Mouse (Mus musculus) forelimb bud, embryonic 11.5 days (tissue): ENCODE results near the gene Gm6309.
"Not testable (repeated sequence)": the region's sequence is repeated elsewhere in the genome, so short reads cannot be mapped to it uniquely, and the experiment has no call there.

Source experiments
- DNase-seq: peaks from one replicate; pipeline ENCODE4 v3.0.0-alpha.2; 2012; ENCODE audit warnings: low read depth, low spot score

The Gm6309 gene

DNA sequence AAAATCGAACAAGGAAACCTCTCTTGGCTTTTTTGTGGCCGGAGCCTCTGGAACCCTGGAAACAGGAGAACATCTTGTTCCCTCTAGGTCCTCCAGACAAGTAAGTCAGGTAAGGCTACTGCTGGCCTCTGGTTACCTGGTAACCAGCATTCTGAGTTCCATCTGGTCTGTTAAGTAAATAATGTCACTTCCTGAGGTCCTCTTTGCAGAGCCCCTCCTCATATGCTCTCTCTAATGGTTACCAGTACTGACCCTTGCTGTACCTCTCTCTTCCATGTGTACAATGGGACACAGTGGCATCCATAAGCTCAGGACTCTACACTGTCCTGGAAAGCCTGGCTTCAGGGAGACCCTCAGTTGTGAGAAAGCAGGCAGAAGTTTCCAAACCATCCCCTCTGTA is at the start of gene Gm6309:
Gene Gm6309 (minus strand): TSS at position 101 of the 400 bp plus-strand sequence.
- not testable (repeated sequence) for DNase-seq

DNA sequence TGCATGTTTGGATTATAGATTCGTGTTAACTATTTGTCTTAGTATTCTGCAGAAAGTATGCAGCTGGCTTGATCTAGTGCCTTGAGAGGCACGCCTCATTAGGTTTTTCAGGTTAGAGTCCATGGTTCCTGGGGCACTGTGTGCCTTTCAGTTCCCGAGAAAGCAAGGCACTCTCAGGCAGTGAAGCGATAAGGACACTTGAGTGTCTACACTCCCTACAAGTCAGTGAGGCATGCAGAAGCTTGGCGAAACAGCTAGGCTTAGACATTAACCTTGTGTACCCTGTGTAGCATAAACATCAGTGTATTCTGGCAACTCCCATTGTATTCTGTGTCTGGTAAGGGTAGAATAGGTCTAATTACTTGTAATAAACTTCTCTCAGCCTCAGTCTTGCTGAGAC is 35.0 kb upstream of the Gm6309 start:
- no peak for DNase-seq

DNA sequence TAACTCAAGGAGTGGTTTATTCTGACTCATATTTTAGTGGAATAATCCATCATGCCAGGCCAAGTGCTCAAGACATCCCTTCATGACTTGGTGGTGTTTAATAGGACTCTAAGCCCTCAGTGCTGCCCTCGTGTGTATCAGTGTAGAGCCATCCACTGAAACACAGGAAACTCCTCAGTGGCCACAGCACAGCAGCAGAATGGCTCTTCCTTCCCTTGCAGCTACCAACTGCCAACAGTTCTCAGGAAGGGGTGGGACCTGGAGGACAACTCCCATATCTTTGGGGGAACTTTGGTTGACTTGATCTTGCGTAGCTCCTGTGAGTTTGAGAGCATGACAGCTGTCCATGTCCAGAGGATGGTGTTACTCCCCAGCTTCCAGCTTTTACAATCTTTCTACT is 33.4 kb upstream of the Gm6309 start:
- DNase-seq = no peak

DNA sequence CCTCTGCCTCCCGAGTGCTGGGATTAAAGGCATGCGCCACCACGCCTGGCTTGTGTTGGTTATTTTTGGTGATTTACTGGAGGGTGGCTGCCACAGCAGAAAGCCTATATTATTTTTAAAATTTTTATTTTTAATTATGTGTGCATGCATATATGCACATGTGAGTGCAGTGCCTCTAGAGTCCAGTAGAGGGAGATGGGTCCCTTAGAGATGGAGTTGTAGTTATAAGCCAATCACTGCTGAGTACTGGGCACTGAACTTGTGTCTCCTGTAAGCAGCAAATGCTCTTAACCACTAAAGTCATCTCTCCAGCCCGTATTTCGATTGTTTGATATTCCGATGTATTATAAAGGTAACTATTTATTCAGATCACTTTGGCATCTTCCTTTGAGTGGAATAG is 30.1 kb upstream of the Gm6309 start:
- DNase-seq = no peak

DNA sequence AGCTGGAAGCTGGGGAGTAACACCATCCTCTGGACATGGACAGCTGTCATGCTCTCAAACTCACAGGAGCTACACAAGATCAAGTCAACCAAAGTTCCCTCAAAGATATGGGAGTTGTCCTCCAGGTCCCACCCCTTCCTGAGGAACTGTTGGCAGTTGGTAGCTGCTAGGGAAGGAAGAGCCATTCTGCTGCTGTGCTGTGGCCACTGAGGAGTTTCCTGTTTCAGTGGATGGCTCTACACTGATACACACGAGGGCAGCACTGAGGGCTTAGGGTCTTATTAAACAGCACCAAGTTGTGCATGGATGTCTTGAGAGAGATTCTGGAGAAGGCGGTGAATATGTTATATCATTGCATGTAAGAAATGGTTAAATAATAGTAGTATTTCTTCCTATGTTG is 29.0 kb upstream of the Gm6309 start:
- no peak for DNase-seq

DNA sequence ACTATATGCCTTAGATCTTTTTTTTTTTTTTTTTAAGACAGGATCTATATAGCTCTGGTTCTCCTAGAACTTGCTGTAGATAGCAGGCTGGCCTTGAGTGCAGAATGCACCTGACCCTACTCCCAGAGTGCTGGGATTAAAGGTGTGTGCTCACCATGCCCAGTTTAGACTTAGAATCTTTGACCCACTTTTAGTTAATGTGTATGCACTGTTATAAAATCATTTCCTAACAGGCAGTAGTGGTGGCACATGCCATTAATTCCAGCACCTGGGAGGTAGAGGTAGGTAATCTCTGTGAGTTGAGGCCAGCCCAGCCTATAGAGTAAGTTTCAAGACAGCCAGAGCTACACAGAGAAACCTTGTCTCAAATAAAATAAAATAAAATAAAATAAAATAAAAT is 28.6 kb upstream of the Gm6309 start:
- DNase-seq = no peak

DNA sequence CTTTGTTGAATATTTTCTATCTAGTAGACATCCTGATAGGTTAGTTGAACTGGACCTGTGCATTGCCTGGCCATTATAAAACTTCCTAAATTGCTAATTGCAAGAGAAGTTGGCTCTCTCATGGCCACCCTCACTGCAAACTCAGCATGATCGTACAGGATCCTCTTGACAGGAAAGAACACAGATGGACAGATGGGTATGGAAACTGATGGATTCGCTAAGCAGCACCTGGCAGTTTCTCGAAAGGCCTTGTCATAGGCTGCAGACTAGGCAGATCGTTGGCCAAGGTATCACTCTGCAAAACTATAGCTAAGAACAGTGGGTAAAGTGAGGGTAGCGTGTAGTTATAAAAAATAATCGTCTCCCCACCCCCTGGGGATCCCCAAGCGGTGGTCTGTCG is 22.8 kb upstream of the Gm6309 start:
- no peak for DNase-seq

DNA sequence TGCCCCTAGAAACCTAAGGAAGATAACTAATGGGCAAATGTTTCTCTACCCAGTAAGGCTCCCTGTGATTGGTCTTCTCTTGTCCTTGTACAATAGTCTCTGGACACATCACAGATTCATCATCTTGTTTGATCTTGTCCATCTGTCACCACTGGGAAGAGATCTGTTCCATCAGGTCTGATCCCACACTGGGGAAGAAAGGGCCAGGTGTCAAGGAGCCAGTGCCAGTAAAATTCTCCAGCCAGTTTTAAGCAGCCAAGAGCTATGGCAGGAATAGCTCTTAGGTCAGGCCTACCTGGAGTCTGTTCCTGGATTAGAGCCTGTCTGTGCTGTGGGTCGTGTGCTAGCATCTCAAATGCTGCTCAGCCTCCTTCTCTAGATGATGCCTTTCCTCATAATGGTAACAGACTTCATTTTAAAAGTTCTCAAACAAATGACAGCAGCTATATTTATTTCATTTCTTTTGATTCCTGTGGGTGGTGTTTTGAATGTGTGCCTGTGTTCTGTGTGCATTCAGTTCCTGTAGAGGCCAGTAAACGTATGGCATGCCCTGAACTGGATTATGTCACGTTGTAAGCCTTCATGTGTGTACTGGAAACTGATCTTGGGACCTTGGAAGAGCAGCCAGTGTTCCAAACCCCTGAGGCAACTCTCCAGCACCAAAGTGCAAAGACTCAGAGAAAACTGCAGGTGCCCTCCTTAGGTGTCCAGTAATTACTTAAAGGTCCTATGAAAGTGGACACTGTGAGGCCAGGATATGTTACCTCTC is 20.2 kb upstream of the Gm6309 start:
- no peak for DNase-seq

DNA sequence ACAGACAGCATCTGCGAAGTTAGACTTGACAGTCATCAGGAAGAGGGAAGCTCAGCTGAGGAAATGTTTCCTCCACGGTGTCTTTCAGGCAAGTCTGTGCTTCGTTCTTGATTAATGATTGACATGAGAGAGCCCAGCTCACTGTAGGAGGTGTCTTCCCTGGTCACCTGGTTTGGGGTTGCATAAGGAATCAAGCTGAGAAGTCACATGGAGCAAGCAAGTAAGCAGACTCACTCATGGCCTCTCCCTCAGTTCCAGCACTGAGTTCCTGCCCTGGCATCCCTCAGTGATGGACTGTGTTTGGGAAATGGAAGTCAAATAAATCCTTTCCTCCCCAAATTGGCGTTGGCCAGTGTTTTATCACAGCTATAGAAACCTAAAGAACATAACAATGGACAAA is 19.6 kb upstream of the Gm6309 start:
- no peak for DNase-seq

DNA sequence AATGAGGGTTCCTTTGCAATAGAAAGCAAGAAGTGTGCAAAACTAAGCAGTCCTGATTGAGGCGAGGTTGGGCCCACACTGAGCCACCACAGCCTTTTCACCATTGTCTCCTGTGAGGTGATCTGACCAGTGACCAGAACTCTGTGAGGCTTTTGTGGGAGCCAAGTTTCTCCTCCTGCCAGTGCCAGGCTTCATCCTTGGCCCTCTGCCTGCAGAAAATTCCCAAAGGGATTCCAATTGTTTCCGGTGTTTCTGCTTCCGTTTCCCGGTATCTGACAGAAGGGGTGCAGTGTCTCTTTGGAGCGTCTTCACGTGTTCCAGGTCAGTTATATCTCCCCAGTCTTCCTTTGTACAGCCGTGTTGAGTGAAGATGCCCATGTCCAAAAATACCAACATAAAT is 18.2 kb upstream of the Gm6309 start:
- DNase-seq = no peak

DNA sequence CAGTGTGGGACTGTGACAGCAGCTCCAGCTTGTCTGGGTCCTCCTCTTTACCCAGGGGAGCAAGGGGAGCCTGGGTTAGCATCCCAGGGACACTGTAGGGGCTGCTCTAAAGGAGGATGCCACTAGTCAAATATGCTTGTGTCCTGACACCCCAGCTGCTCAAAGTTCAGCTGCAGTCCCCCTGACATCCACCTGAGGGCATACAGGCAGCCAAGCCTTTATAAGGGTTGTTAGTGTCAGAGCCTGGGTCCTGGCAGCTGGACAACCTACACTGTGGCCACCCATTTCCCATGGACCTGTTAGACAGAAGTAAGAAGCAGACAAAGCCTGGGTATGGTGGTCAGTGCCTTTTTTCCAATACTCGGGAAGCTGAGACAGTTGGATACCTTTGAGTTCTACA is 17.6 kb upstream of the Gm6309 start:
- no peak for DNase-seq

DNA sequence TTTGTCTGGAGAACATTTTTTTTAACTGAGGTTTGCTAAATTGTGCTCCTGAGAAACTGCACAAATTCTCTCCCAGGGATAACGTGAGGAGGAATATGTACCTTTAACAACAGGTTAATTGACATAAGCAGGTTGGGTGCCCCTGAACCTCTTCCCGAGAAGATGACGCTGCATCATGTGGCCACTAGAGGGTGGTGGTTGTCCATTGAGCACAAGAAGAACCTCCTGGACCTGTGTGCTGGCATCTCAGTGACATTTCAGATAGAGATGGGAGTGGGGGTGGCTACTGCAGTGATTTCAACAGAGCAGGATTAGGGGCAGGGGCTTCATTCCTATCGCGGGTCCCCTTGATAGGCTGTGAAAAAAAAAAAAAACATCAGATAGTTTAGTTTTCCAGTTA is 16.9 kb upstream of the Gm6309 start:
- DNase-seq = not testable (repeated sequence)

DNA sequence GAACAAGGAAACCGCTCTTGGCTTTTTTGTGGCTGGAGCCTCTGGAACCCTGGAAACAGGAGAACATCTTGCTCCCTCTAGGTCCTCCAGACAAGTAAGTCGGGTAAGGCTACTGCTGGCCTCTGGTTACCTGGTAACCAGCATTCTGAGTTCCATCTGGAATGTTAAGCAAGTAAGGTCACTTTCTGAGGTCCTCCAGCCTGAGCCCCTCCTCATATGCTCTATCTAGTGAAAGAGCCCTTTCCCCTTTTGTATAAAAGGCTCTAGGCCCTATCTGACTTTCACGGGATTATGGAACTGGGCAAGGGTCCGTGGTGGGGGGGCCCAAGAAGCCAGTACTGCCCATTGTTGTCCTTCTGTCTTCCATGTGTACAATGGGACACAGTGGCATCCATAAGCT is 14.7 kb upstream of the Gm6309 start, which contains the start of gene 1700001J03Rik:
Gene 1700001J03Rik (minus strand): TSS at position 101 of the 400 bp plus-strand sequence.
- not testable (repeated sequence) for DNase-seq

DNA sequence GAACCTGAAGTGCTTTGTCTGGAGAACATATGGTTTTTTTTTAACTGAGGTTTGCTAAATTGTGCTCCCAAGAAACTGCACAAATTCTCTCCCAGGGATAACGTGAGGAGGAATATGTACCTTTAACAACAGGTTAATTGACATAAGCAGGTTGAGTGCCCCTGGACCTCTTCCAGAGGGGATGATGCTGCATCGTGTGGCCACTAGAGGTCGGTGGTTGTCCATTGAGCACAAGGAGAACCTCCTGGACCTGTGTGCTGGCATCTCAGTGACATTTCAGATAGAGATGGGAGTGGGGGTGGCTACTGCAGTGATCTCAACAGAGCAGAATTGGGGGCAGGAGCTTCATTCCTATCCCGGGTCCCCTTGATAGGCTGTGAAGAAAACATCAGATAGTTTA is 2.2 kb upstream of the Gm6309 start:
- not testable (repeated sequence) for DNase-seq

DNA sequence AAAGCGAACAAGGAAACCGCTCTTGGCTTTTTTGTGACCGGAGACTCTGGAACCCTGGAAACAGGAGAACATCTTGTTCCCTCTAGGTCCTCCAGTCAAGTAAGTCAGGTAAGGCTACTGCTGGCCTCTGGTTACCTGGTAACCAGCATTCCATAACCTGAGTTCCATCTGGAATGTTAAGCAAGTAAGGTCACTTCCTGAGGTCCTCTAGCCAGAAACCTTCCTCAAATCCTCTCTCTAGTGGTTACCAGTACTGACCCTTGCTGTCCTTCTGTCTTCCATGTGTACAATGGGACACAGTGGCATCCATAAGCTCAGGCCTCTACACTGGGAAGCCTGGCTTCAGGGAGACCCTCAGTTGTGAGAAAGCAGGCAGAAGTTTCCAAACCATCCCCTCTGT is 10.1 kb downstream of the Gm6309 start, which contains the start of gene Gm5565:
Gene Gm5565 (minus strand): TSS at position 101 of the 400 bp plus-strand sequence.
- DNase-seq = not testable (repeated sequence)

DNA sequence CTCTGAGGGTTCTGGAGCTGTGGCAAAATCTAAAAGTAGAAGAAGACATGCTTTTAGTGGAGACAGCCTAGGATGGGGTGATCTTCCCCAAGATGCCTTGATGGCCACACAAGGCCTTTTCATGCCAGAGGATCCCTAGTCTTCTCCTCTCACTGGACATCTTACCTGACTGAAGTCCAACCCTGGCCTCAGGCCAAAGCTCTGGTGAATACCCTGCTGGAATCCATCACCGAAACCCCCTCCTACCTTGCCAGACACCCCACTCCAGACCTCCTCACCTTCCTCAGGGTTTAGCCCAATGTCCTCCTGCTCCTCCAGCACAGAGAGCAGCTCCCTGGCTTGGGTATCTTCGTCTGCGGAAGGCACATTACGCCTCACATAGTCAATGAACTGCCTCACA is 12.2 kb downstream of the Gm6309 start:
- not testable (repeated sequence) for DNase-seq

DNA sequence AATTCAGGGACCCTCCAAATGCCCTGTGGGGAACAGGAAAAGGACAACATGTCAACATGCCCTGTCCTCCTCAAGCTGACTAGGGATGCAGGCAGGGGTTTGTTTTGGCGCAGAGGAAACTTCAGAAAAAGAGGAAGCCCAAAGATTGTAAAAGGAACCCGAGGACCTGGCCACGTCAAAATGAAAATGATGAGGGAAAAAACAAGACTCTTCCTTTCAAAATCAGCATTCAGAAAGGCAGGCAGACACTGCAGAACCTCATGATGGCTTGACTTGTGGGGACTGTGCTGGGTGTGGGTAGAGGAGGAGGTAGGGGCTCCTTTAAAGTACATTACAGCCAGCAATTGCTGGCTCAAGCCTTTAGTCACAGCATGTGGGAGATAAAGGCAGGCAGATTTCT is 20.1 kb downstream of the Gm6309 start:
- DNase-seq = no peak

DNA sequence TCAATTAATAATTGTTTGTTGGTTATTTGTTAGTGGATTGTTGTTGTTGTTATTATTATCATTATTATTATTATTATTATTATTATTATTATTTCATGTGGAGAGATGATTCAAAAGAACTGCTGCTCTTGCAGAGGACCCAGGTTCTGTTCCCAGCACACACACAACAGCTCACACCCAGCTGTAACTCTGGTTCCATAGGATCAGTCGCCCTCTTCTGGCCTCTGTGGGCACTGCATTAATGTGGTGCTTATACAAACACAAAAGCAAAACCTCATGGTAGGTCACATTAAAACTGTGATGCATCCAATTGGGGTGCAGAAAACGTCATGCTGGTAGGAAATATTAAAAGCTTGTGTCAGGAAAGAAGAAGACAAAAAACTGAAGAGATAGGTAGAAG is 22.6 kb downstream of the Gm6309 start:
- peak; percentile 57 for DNase-seq
